Mouse (Mus musculus): Measurements from ENCODE around the gene Trhr2.

GRCm38 (mm10) chr8:122393717-122394116 lies 33.2 kb upstream of the Trhr2 start:
- TF ChIP-seq POLR2A (IDR thresholded peaks at IDR 0.05; ENCODE audit: control insufficient read depth, low read depth, low read length) (no peak), CTCF (IDR thresholded peaks at IDR 0.05; ENCODE audit: control insufficient read depth, insufficient read depth, insufficient replicate concordance, low read depth, low read length) (no peak)
